Mouse (Mus musculus) heart, embryonic 13.5 days (tissue): Measurements from ENCODE around the gene Tmem132c. TPM values are rescaled to one million over a fixed set of nuclear protein-coding genes. Genes with fewer than 3 reads are reported as not detected.

Experiments
- ATAC-seq: fragments of 200-750 bp; cut with Nextera tagmentation; 2 replicates; pipeline ENCODE4 v1.8.0; 2017; ENCODE audit warnings: moderate TSS enrichment; ENCODE audit not compliant: insufficient number of reproducible peaks, low FRiP score, low TSS enrichment; ENCODE audit errors: extremely low read depth
- H3K27ac ChIP-seq: fragments of 300-500 bp; sonication (generic); replicated peaks from 2 replicates; pipeline ENCODE4 v1.5.1; 2015; ENCODE audit warnings: moderate library complexity, mild to moderate bottlenecking, inconsistent platforms
- H3K27me3 ChIP-seq: fragments of 300-500 bp; sonication (generic); replicated peaks from 2 replicates; pipeline ENCODE4 v1.6.1; 2015; ENCODE audit warnings: mild to moderate bottlenecking, inconsistent platforms
- H3K36me3 ChIP-seq: fragments of 300-500 bp; sonication (generic); 2 replicates; pipeline ENCODE4 v1.6.1; 2015; ENCODE audit warnings: mild to moderate bottlenecking, inconsistent platforms
- H3K4me1 ChIP-seq: fragments of 300-500 bp; sonication (generic); 2 replicates; pipeline ENCODE4 v1.6.1; 2015; ENCODE audit warnings: inconsistent platforms
- H3K4me2 ChIP-seq: fragments of 300-500 bp; sonication (generic); 2 replicates; pipeline ENCODE4 v1.6.1; 2015; ENCODE audit warnings: inconsistent platforms, mild to moderate bottlenecking, moderate library complexity
- H3K4me3 ChIP-seq: fragments of 300-500 bp; sonication (generic); 2 replicates; pipeline ENCODE4 v1.5.1; 2015; ENCODE audit warnings: moderate library complexity, mild to moderate bottlenecking, inconsistent platforms
- H3K9ac ChIP-seq: fragments of 300-500 bp; sonication (generic); 2 replicates; pipeline ENCODE4 v1.6.1; 2015; ENCODE audit warnings: inconsistent platforms, mild to moderate bottlenecking, moderate library complexity
- H3K9me3 ChIP-seq: fragments of 300-500 bp; sonication (generic); 2 replicates; pipeline ENCODE4 v1.6.1; 2016; ENCODE audit warnings: inconsistent platforms
- WGBS: fragments of 180-500 bp; shearing (Covaris S2); methylation state at CpG from one replicate; pipeline ENCODE4 v1.1.7; 2015; ENCODE audit warnings: mixed read lengths; 5-methylcytosine and 5-hydroxymethylcytosine counted together
- polyA plus RNA-seq: library from polyadenylated mRNA; unstranded; fragments of >200 nt; fragmentation: Nextera tagmentation; extraction: Ambion mirVana; gene quantifications from 2 replicates; pipeline ENCODE4 v1.2.1, GENCODE M21; 2015

Gene Tmem132c
- 2.5 and 2.9 TPM in 2 replicates for polyA plus RNA-seq

- 1% methylated on average over 58 of the region's 58 CpGs for WGBS
- peak within 1 kb of the TSS; percentile 72 for H3K4me3 ChIP-seq
- peak within 1 kb of the TSS; percentile 84 for H3K4me2 ChIP-seq
- H3K36me3 ChIP-seq, result no peaks in the 10 kb centered on the region
- H3K9me3 ChIP-seq, result 0 out of 2 replicates have a peak, but pooled peaks cover 5% of the 10 kb centered on the region
- peak within 1 kb of the TSS; percentile 80 for H3K9ac ChIP-seq
- peaks cover 26% of the 10 kb centered on the region for H3K4me1 ChIP-seq
- ATAC-seq, result no peak; the same call in 1 of the 2 replicates
- H3K27me3 ChIP-seq, result peaks cover 90% of the 10 kb centered on the region
- no peak within 1 kb of the TSS for H3K27ac ChIP-seq
These were observed at the start of gene Tmem132c for GRCm38 (mm10) chr5:127241136-127241924. Tmem132c (plus strand) TSS chr5:127241808.

- Histone ChIP-seq H3K36me3 (no peaks in the 10 kb centered on the region), H3K4me1 (no peaks in the 10 kb centered on the region), H3K4me3 (no peak overlapping the region), H3K4me2 (no peak overlapping the region), H3K9me3 (peaks cover 9% of the 10 kb centered on the region), H3K27me3 (no peaks in the 10 kb centered on the region), H3K9ac (no peak overlapping the region), H3K27ac (no peak overlapping the region)
- ATAC-seq, result no peak
- WGBS, result 25% methylated on average over 5 of the region's 5 CpGs
These were observed 49.7 kb upstream of the Tmem132c start for GRCm38 (mm10) chr5:127191881-127192280.

GRCm38 (mm10) chr5:127198850-127199249 is 42.8 kb upstream of the Tmem132c start:
- Histone ChIP-seq H3K9me3 (no peaks in the 10 kb centered on the region), H3K36me3 (no peaks in the 10 kb centered on the region), H3K4me2 (no peak overlapping the region), H3K27ac (no peak overlapping the region), H3K4me1 (no peaks in the 10 kb centered on the region), H3K4me3 (no peak overlapping the region), H3K9ac (no peak overlapping the region), H3K27me3 (no peaks in the 10 kb centered on the region)
- WGBS, result 33% methylated on average over 4 of the region's 4 CpGs
- no peak for ATAC-seq

- no peak for ATAC-seq
- Histone ChIP-seq H3K9ac (no peak overlapping the region), H3K27me3 (no peaks in the 10 kb centered on the region), H3K4me1 (no peaks in the 10 kb centered on the region), H3K4me3 (no peak overlapping the region), H3K36me3 (no peaks in the 10 kb centered on the region), H3K9me3 (peaks cover 13% of the 10 kb centered on the region), H3K4me2 (no peak overlapping the region), H3K27ac (no peak overlapping the region)
- 75% methylated on average over 8 of the region's 8 CpGs for WGBS
These were observed 36.7 kb upstream of the Tmem132c start for GRCm38 (mm10) chr5:127204881-127205280.

- no peak overlapping the region for H3K4me3 ChIP-seq
- H3K9me3 ChIP-seq, result peaks cover 19% of the 10 kb centered on the region
- no peaks in the 10 kb centered on the region for H3K36me3 ChIP-seq
- no peaks in the 10 kb centered on the region for H3K27me3 ChIP-seq
- H3K9ac ChIP-seq, result no peak overlapping the region
- no peaks in the 10 kb centered on the region for H3K4me1 ChIP-seq
- H3K4me2 ChIP-seq, result no peak overlapping the region
- no peak overlapping the region for H3K27ac ChIP-seq
- WGBS, result 49% methylated on average over 3 of the region's 3 CpGs
- ATAC-seq, result no peak
These were observed 25.2 kb upstream of the Tmem132c start for GRCm38 (mm10) chr5:127216389-127216788.

GRCm38 (mm10) chr5:127217725-127218124 is 23.9 kb upstream of the Tmem132c start:
- Histone ChIP-seq H3K36me3 (no peaks in the 10 kb centered on the region), H3K27me3 (no peaks in the 10 kb centered on the region), H3K9ac (no peak overlapping the region), H3K4me1 (no peaks in the 10 kb centered on the region), H3K9me3 (peaks cover 19% of the 10 kb centered on the region), H3K27ac (no peak overlapping the region), H3K4me3 (no peak overlapping the region), H3K4me2 (no peak overlapping the region)
- no peak for ATAC-seq
- 49% methylated on average over 6 of the region's 6 CpGs for WGBS

- Histone ChIP-seq H3K4me3 (peak overlapping the region; percentile 24; the same call in 1 of the 2 replicates), H3K4me2 (peak overlapping the region; percentile 63), H3K9ac (no peak overlapping the region), H3K27ac (no peak overlapping the region), H3K4me1 (0 out of 2 replicates have a peak, but pooled peaks cover 9% of the 10 kb centered on the region), H3K9me3 (peaks cover 9% of the 10 kb centered on the region; the same call in 1 of the 2 replicates), H3K27me3 (peaks cover 18% of the 10 kb centered on the region; the same call in 1 of the 2 replicates), H3K36me3 (no peaks in the 10 kb centered on the region)
- ATAC-seq, result no peak
- 4% methylated on average over 14 of the region's 14 CpGs for WGBS
These were observed 13.5 kb upstream of the Tmem132c start for GRCm38 (mm10) chr5:127227929-127228595.

GRCm38 (mm10) chr5:127234715-127235114 is 6.9 kb upstream of the Tmem132c start:
- H3K27me3 ChIP-seq, result peaks cover 54% of the 10 kb centered on the region
- H3K27ac ChIP-seq, result no peak overlapping the region
- no peaks in the 10 kb centered on the region for H3K36me3 ChIP-seq
- no peak overlapping the region for H3K4me3 ChIP-seq
- 5% methylated on average over 7 of the region's 7 CpGs for WGBS
- no peak overlapping the region for H3K9ac ChIP-seq
- H3K4me2 ChIP-seq, result no peak overlapping the region
- no peaks in the 10 kb centered on the region for H3K4me1 ChIP-seq
- 0 out of 2 replicates have a peak, but pooled peaks cover 5% of the 10 kb centered on the region for H3K9me3 ChIP-seq
- ATAC-seq, result no peak

GRCm38 (mm10) chr5:127235203-127235602 is 6.4 kb upstream of the Tmem132c start:
- no peak for ATAC-seq

GRCm38 (mm10) chr5:127239706-127240105 is 1.9 kb upstream of the Tmem132c start:
- Histone ChIP-seq H3K9ac (no peak overlapping the region), H3K36me3 (no peaks in the 10 kb centered on the region), H3K27me3 (peaks cover 91% of the 10 kb centered on the region), H3K4me3 (no peak overlapping the region), H3K4me1 (peaks cover 26% of the 10 kb centered on the region), H3K4me2 (no peak overlapping the region), H3K27ac (no peak overlapping the region), H3K9me3 (0 out of 2 replicates have a peak, but pooled peaks cover 5% of the 10 kb centered on the region)
- 67% methylated on average over 7 of the region's 7 CpGs for WGBS
- ATAC-seq, result no peak

More at GRCm38 (mm10) chr5:127235203-127235602, 6.4 kb upstream of the Tmem132c start:
- H3K9me3 ChIP-seq, result 0 out of 2 replicates have a peak, but pooled peaks cover 5% of the 10 kb centered on the region
- no peaks in the 10 kb centered on the region for H3K36me3 ChIP-seq
- no peak overlapping the region for H3K4me3 ChIP-seq
- H3K4me2 ChIP-seq, result peak overlapping the region; percentile 55
- H3K27ac ChIP-seq, result no peak overlapping the region
- H3K4me1 ChIP-seq, result no peaks in the 10 kb centered on the region
- H3K27me3 ChIP-seq, result peaks cover 59% of the 10 kb centered on the region
- 4% methylated on average over 11 of the region's 11 CpGs for WGBS
- no peak overlapping the region for H3K9ac ChIP-seq

- Histone ChIP-seq H3K36me3 (no peaks in the 10 kb centered on the region), H3K9ac (no peak overlapping the region), H3K4me1 (peaks cover 26% of the 10 kb centered on the region), H3K4me2 (no peak overlapping the region), H3K27ac (no peak overlapping the region), H3K27me3 (peaks cover 97% of the 10 kb centered on the region), H3K4me3 (no peak overlapping the region), H3K9me3 (0 out of 2 replicates have a peak, but pooled peaks cover 5% of the 10 kb centered on the region)
- ATAC-seq, result no peak
- WGBS, result 16% methylated on average over 4 of the region's 4 CpGs
These were observed 962 bp upstream of the Tmem132c start for GRCm38 (mm10) chr5:127240646-127241045.
